Mouse (Mus musculus): Measurements from ENCODE around the gene Fhl5. TPM values are rescaled to one million over a fixed set of nuclear protein-coding genes. Genes with fewer than 3 reads are reported as not detected.

Gene Fhl5
- not detected for total RNA-seq (2023)

GRCm38 (mm10) chr4:25242776-25243175, at the start of gene Fhl5:
Gene Fhl5 (minus strand): TSS chr4:25242876.

GRCm38 (mm10) chr4:25281671-25282038, 39.0 kb upstream of the Fhl5 start, which contains the start of gene Ufl1:
Gene Ufl1 (minus strand): TSS chr4:25281821.

Other genes starting within 250 kb of the Fhl5 start
- 32.4 TPM for gene Ufl1, start 38.9 kb upstream of the Fhl5 start, total RNA-seq (2023)